Mouse (Mus musculus) kidney, adult 8-10 months (tissue): ENCODE results near the gene Mum1.

Experiments used
- DNase-seq, 2 experiments: peaks; one replicate each; pipeline ENCODE4 v3.0.0; 2022

Mum1 gene

DNA sequence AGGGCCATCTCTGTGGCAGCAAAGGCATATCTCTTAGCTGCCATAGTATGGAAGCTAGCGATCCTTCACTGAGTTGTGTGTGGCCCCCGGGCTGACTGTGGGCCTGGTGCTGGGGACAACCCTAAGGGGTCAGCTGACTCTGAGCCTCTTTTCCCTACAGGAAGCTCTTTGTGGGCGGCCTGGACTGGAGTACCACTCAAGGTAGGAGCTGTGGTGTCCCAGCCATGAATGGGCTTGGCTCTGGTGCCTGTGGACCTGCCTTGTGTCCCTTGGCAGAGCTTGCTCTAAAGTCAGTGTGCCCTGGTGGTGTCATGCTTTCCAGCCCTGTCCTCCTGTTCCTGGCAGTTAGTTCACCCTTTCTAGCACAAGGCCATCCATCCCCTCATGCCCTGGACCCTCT lies 47.6 kb downstream of the Mum1 start:
- DNase-seq: no peak

DNA sequence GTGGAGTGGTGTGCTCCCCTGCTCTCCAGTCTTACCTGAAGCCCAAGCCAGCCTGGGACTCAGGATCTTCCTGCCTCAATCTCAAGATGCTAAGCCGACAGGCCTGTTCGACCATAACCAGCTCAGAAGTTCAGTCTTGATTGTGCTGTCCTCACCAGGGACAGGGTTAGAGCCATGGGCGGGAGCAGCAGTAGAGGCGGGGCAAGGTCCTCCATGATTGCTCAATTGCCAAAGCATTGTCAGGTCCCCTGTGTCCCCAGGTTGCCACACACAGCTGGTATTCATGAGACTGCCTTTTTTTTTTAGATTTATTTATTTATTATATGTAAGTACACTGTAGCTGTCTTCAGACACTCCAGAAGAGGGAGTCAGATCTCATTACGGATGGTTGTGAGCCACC lies 50.0 kb downstream of the Mum1 start:
- no peak for DNase-seq

DNA sequence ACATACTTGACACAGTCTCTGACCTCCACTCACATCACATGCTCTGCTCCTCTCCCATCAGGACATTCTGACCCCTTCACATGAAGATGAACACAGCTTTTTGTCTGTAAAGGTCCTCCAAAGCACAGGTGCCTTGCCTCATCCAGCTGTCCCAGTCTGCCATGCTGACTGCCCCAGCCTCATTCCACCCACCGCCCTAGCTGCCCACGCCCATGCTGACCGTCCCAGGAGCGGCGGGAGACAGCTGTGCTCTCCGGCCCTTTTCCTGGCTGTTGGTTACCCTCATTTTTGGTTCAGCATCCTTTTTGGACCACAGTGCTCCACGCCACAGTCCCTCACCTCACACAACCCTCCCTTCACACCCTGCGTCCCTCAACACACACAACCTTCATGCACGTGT lies 52.2 kb downstream of the Mum1 start:
- DNase-seq: no peak

DNA sequence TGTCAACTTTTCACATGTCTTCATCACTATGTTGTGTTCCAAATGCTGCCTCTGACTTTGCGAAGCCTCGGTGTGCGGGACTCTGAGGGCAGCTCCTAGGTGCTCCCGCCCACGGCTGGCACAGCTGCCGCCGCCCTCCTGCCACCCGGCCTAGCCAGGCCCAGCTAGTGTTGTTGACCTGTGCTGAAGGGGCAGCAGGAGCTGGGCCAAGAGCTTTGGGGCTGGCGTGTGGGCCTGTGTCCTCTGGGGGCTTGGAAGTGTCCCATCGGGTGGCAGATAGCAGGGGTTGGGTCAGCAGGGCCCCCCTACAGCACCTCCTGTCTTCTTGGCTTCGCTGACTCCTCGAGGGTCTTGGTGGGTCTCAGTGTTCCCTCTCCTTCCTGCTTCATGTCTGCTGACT lies 53.0 kb downstream of the Mum1 start:
- DNase-seq: no peak

DNA sequence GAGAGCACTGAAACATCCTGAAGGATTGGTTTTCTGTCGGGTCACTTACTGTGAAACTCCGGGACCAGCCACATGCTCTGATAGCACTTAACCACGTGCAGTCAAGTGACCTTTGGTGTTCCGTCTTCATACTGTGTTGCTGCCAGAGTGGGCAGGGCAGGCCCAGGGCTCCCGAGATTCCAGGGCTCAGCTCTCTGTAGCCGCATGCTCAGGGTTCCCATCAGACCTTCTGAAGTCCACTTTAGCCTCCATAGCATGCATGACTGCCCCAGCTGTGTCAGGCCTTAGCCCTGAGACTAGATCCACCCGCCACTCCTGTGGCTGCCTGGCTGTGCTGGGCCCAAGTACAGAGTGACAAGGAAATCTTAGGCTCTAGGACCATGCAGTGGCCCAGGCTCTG lies 55.1 kb downstream of the Mum1 start:
- DNase-seq: peak; percentile 93 to 94

DNA sequence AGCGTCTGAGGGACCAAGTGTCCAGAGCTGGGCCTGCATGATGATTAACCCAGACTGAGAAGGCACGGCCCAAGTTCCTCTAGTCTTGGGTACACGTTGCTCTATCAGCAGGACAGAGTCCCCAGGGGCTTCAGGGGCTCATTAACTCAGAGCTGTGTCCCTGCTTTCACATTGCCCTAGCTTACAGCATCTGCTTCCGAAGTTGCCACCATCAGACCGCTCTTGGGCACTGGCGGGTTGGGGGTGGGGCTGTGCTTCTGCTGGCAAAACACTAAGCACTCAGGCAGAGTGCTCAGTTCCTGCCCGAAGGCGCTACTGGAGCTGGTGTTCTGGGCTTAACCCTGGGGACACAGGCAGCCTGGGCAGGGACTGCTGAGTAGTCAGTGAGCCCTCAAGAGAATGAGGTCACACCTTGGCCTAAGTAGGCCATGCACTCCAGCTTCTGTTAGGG lies 55.7 kb downstream of the Mum1 start:
- DNase-seq: peak; percentile 71 to 75

DNA sequence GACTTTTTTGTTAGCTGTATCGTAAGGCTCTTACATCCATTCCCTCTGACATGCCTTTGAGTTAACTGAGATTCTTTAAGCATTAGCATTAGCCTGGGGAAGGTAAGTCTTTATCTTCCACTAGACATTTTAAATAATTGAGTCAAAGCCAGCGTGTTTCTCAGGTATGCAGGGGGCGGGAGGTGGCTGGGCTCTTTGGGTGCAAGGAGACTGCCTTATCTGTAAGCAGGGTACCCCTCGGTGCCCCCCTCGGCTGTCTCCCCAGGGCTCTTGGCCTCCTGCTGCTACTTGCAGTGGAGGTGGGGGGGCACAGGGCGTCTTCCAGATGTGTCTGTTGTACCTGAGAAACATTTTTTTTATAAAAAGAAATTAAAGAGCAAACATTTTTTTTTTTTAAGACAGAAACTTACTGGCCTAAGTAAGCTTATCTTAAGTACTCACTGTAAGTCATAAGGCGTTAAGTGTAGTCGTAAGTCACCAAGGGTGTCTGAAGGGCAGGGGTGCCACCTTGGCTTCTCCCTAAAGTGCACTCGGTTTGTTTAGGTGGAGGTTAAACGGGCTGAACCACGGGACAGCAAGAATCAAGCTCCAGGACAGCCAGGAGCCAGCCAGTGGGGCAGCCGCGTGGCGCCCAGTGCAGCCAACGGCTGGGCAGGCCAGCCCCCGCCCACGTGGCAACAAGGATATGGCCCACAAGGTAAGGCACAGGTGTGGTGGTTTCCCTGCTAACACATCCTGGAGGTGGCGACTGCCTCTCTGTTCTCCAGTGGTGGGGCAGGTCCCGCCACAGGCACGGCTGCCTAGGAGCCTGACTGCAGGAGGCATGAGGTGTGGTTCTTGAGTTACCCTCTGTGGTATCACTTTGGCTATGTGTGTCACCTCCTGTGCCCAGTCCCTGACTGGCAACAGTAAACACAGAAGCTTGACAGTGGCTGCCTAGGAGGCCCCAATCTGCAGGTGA lies 56.5 kb downstream of the Mum1 start:
- DNase-seq: peak in 1 of 2 experiments; percentile 32

DNA sequence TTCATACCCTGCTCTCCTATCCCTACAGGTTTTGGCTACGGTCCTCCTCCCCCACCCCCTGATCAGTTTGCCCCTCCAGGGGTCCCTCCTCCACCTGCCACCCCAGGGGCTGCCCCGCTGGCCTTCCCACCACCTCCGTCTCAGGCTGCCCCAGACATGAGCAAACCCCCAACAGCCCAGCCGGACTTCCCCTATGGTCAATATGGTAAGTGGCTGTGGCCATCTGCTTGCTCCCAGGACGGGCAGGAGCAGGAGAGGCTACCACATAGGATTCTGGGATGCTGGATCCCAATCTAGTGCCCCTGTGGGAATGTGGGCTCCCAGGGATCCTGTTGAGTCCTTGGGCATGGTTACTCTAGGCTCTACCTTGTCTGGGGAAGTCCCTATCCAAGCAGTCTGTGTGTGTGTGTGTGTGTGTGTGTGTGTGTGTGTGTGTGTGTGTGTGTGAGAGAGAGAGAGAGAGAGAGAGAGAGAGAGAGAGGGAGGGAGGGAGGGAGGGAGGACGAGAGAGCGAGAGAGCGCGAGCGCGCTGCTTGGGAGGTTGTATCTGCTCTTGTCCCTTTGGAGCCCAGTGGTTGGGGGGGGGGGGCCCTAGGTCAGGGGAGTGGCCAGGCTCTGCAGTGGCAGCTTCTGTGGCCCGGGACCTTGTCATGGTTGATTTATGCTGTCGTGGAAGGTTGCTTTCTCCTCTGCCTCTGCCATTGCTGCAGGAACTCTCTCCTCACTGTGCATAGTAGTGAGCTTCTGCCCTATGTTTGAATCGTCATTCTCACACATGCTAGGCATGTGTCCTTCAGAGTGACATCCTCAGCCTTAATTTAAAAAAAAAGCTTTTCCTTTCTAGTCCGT lies 59.2 kb downstream of the Mum1 start:
- no peak for DNase-seq

DNA sequence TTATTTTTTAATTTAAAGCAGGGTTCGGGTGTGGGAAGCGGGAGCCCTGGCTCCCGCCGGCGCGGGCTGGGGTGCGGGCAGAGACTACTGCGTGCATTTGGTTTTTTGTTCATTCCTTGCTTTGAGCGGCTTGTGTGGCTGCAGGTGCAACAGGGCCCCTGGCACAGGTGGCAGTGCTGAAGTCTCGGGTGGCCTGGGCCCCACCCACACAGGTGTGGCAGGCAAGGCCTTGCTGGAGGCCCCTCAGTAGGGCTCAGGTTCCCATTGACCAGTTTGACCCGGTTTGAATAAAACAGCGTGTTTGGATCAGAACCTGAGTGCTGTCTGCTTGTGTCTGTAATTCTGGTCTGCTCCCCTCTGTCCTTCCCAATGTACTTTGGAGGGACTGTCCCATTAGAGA lies 61.9 kb downstream of the Mum1 start:
- no peak for DNase-seq

DNA sequence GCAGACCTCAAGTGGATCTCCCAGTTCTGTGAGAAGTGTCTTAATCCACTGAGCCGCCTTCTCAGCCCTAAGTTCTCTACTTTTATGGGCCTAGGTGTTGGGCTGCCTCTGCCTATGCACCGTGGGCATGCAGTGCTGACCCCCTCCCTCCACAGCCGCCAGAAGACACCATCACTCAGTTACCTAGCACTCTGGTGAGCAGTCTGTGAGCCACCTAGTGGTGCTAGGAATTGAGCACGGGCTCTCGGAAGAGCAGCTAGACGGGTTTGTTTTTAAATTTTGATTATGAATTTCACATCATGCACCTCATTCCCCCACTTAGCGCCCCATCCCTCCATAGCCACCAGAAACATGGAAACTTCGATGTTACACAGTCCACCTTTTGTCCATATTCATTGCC lies 62.4 kb downstream of the Mum1 start:
- DNase-seq: no peak

DNA sequence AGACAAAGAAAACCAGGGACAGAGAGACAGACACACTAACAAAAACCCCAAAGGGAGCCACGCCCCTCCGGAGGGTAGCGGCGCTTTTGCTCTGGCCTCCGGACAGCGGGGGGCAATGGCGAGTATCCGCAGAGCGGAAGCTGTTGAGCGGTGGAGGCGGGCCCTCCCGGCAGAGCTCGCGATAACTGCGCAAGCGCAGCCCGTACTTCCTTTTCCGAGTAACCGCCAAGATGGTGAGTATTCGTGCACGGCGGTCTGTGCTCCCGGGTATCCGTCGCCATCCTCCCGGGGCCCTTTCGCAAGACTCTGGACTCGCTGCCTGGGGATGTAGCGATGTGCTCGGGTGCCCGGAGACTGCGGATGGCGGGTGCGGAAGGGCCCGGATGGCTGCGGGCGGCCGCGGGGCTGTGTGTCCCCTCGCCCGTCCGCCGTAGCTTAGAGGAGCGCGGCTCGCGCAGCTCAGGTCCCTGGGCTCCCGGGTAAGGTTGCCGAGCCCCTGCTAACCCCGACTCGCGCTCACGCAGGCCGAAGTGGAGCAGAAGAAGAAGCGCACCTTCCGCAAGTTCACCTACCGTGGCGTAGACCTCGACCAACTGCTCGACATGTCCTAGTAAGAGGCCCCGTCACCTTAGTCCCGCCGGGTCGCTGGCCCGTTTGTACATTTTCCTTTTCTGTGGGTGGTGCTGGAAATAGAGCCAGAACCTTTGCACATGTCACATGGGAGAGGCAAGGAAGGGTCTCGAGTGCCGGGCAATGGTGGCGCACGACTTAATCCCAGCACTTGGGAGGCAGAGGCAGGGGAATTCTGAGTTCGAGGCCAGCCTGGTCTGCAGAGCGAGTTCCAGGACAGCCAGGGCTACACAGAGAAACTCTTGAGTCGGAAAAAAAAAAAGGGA lies 66.3 kb downstream of the Mum1 start, which contains the start of gene Rps15:
Gene Rps15, plus strand, starts transcription at position 203 of the 896 bp plus-strand sequence.
- peak; percentile 92 to 94 for DNase-seq

DNA sequence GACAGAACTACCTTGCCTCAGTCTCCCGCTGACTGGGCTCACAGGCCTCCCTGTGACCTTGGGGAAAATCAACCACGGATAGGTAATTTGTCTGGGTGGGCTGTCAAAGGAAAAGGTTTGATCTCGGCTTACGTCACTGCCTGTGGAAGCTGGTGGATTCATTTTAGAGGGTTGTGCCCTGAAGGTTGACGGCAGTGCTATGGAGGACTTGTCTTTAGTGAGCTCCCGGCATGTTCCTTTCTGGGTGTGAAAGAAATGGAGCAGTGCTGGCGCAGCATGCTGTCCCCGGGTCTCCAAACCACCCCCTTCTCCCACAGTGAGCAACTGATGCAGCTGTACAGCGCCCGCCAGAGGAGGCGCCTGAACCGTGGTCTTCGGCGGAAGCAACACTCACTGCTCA lies 67.1 kb downstream of the Mum1 start:
- no peak for DNase-seq
